Mouse (Mus musculus): ENCODE data around the gene Cdadc1. TPM values are rescaled to one million over a fixed set of nuclear protein-coding genes. Genes with fewer than 3 reads are reported as not detected.

Cdadc1 gene
- polyA plus RNA-seq (2015; fragmentation: Nextera tagmentation; extraction: Ambion mirVana): 29.8 and 33.8 TPM in 2 replicates

GRCm38 (mm10) chr14:59597398-59598259 lies at the start of gene Cdadc1:
Cdadc1 (minus strand) TSS chr14:59597959.

GRCm38 (mm10) chr14:59625158-59625805 lies 27.5 kb upstream of the Cdadc1 start, which contains the start of gene Shisa2:
Shisa2 (plus strand) TSS chr14:59625308.

Other genes with a start within 250 kb of the Cdadc1 start
- gene Phf11d, start 232.5 kb downstream of the Cdadc1 start, polyA plus RNA-seq (2015; fragmentation: Nextera tagmentation; extraction: Ambion mirVana): 5.2 and 6.0 TPM in 2 replicates
- 0.04 and 0.18 TPM in 2 replicates for gene Phf11c, start 202.6 kb downstream of the Cdadc1 start, polyA plus RNA-seq (2015; fragmentation: Nextera tagmentation; extraction: Ambion mirVana)
- 3.4 and 3.7 TPM in 2 replicates for gene Setdb2, start 157.1 kb downstream of the Cdadc1 start, polyA plus RNA-seq (2015; fragmentation: Nextera tagmentation; extraction: Ambion mirVana)
- gene Cab39l, start 157.0 kb downstream of the Cdadc1 start, polyA plus RNA-seq (2015; fragmentation: Nextera tagmentation; extraction: Ambion mirVana): 13.3 and 17.8 TPM in 2 replicates
- 50.8 and 56.1 TPM in 2 replicates for gene Shisa2, start 27.3 kb upstream of the Cdadc1 start, polyA plus RNA-seq (2015; fragmentation: Nextera tagmentation; extraction: Ambion mirVana)

Data from skeletal muscle tissue, postnatal 0 days (tissue).